Mouse (Mus musculus) embryonic fibroblast, embryonic 13.5 days (primary cell): ENCODE measurements at regions not wholly inside any gene's neighbourhood (a gene's known extent, or its start where the extent isn't known, plus 50 kb on each side); places are given as distances from the start of the nearest gene placed in this dataset.

ENCODE experiments used
- CTCF ChIP-seq: IDR thresholded peaks from 2 replicates; pipeline ENCODE4 v1.5.1; 2011; ENCODE audit warnings: mild to moderate bottlenecking, control low read depth, low read length, moderate library complexity, borderline replicate concordance; ENCODE audit not compliant: insufficient read depth
- POLR2A ChIP-seq: IDR thresholded peaks from 2 replicates; pipeline ENCODE4 v1.6.1; 2011; ENCODE audit warnings: low read depth, mild to moderate bottlenecking, control low read depth, low read length, moderate library complexity

DNA sequence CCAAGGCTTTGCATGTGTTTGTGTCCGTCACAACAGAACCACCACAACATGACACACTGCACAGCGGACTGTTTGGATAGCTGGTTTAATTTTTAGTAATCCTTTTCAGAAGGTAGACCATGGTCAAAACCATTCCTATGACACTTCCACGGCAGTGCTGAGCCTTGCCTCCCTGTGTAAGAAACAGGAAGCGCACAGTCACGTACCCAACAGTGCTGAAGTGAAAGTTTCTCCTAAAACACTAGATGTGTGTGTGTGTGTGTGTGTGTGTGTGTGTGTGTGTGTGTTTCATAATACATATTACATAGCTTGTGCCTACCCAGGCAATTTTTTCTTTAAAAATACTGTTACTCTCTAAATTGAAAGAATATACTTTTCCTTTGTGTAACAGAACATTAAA is 331.0 kb downstream of the Foxa2 start:
- TF ChIP-seq POLR2A (no peak), CTCF (no peak)
